Mouse (Mus musculus) lung, embryonic 15.5 days (tissue): ENCODE measurements around the gene Mymk. TPM values are rescaled to one million over a fixed set of nuclear protein-coding genes. Genes with fewer than 3 reads are reported as not detected.

Experiments
- polyA plus RNA-seq: library from polyadenylated mRNA; unstranded; fragments of >200 nt; fragmentation: Nextera tagmentation; extraction: Ambion mirVana; gene quantifications from 2 replicates; pipeline ENCODE4 v1.2.1, GENCODE M21; 2015

The Mymk gene
- polyA plus RNA-seq, 1 experiment from 2014 or later: 0.49 TPM

Other genes starting within 250 kb of the Mymk start
- not detected in 2 replicates for gene Abo, start 207.2 kb downstream of the Mymk start, polyA plus RNA-seq
- 26.2 and 27.3 TPM in 2 replicates for gene Surf6, start 169.3 kb downstream of the Mymk start, polyA plus RNA-seq
- 52.0 and 53.7 TPM in 2 replicates for gene Med22, start 161.5 kb downstream of the Mymk start, polyA plus RNA-seq
- 614 and 640 TPM in 2 replicates for gene Rpl7a, start 161.4 kb downstream of the Mymk start, polyA plus RNA-seq
- 37.6 and 38.3 TPM in 2 replicates for gene Surf2, start 155.8 kb downstream of the Mymk start, polyA plus RNA-seq
- gene Surf1, start 155.6 kb downstream of the Mymk start, polyA plus RNA-seq: 52.4 and 56.8 TPM in 2 replicates
- gene Surf4, start 138.3 kb downstream of the Mymk start, polyA plus RNA-seq: 222 and 225 TPM in 2 replicates
- gene Stkld1, start 138.1 kb downstream of the Mymk start, polyA plus RNA-seq: 0.31 TPM in 1 of 2 replicates, not detected in the other
- 43.0 and 44.7 TPM in 2 replicates for gene Rexo4, start 107.8 kb downstream of the Mymk start, polyA plus RNA-seq
- 0.09 TPM in 1 of 2 replicates, not detected in the other for gene Adamts13, start 98.8 kb downstream of the Mymk start, polyA plus RNA-seq
- 59.0 and 60.9 TPM in 2 replicates for gene Cacfd1, start 62.3 kb downstream of the Mymk start, polyA plus RNA-seq
- 0.48 and 0.77 TPM in 2 replicates for gene Slc2a6, start 44.2 kb downstream of the Mymk start, polyA plus RNA-seq
- gene Adamtsl2, start 7.2 kb upstream of the Mymk start, polyA plus RNA-seq: 20.5 and 27.4 TPM in 2 replicates
- gene Fam163b, start 70.3 kb upstream of the Mymk start, polyA plus RNA-seq: 0.69 and 0.70 TPM in 2 replicates
- gene Dbh, start 93.1 kb upstream of the Mymk start, polyA plus RNA-seq: 0.34 and 2.4 TPM in 2 replicates
- 25.6 and 27.9 TPM in 2 replicates for gene Sardh, start 176.2 kb upstream of the Mymk start, polyA plus RNA-seq